9 mouse cellular contexts compared by ENCODE assay signal in the genomic region with DNA sequence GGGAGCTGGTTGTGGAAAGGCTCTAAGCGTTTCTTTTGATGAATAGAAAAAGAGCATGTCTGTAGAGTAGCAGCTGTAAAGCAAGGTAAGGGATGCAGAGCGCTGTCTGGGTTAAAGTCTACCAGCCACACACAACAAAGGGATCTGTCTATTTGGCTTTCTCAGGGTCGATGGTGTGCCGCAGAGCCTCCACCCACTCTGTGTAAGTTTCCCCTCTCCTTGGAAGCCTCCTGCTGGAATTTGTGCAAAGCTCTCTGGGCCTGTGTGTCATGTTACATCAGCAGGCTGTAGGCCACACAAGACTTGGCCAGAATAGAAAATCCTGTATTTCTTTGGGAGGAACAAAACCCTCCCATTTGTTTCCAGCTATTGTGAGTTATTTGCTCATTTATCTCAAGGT. TPM values are rescaled to one million over a fixed set of nuclear protein-coding genes. Genes with fewer than 3 reads are reported as not detected.
DNase-seq lines count a peak whose midpoint lies in the region; ATAC-seq and TF ChIP-seq lines count a peak whose summit lies in the region.
"Had no signal": no experiment of that assay in that cellular context is flagged by ENCODE, and none has a peak within 500 bp of the region (broad histone marks: within the 10 kb centered on the region; RNA-seq: fewer than 3 reads in every experiment).

No protein-coding gene starts in this region.

- peak; percentile 67 for ATAC-seq in lung, embryonic 16.5 days (ENCODE audit: low read depth)
- ATAC-seq in lung, postnatal 0 days: no peak
- peak; percentile 39 for ATAC-seq in embryonic facial prominence, embryonic 11.5 days (replicated peaks; ENCODE audit: insufficient number of reproducible peaks, low FRiP score, low TSS enrichment, low read depth)
- no peak for ATAC-seq in intestine, embryonic 14.5 days (replicated peaks; ENCODE audit: low FRiP score, low TSS enrichment, low read depth)
- ATAC-seq in neural tube, embryonic 15.5 days (ENCODE audit: low FRiP score): no peak
- ATAC-seq: Patski had no signal

- H3K9ac ChIP-seq in lung, embryonic 16.5 days (ENCODE audit: low read length): no peak overlapping the region
- no peak overlapping the region for H3K9ac ChIP-seq in lung, postnatal 0 days (replicated peaks; ENCODE audit: low read depth)
- H3K9ac ChIP-seq in embryonic facial prominence, embryonic 11.5 days (replicated peaks; ENCODE audit: low read length): no peak overlapping the region
- no peak overlapping the region for H3K9ac ChIP-seq in intestine, embryonic 14.5 days (ENCODE audit: low read length)
- H3K9ac ChIP-seq in neural tube, embryonic 15.5 days (replicated peaks): no peak overlapping the region

- 42% methylated on average over 4 of the region's 4 CpGs for WGBS in lung, embryonic 16.5 days
- WGBS in lung, postnatal 0 days: 45% methylated on average over 4 of the region's 4 CpGs
- 33% methylated on average over 4 of the region's 4 CpGs for whole genome bisulfite sequencing in embryonic facial prominence, embryonic 11.5 days
- WGBS in intestine, embryonic 14.5 days: 35% methylated on average over 4 of the region's 4 CpGs
- 41% methylated on average over 4 of the region's 4 CpGs for WGBS in neural tube, embryonic 15.5 days

- TF ChIP-seq EP300 in lung, postnatal 0 days (IDR thresholded peaks at IDR 0.05): no peak

- DNase-seq in lung, postnatal 0 days (ENCODE audit: low spot score): no peak
- DNase-seq in embryonic facial prominence, embryonic 11.5 days (ENCODE audit: low spot score): peak; percentile 55
- DNase-seq in intestine, embryonic 14.5 days (ENCODE audit: low spot score): no peak
- no peak for DNase-seq in right cerebral cortex, postnatal 14 days
- DNase-seq in right cerebral cortex, postnatal 36 days (ENCODE audit: low spot score in 2 of 2): no peak
- no peak for DNase-seq in cerebellum, adult 8-10 months

- H3K27ac ChIP-seq in lung, embryonic 16.5 days (ENCODE audit: low read length): no peak overlapping the region
- no peak overlapping the region for H3K27ac ChIP-seq in lung, postnatal 0 days (ENCODE audit: low read length)
- no peak overlapping the region; the same call in 1 of the 2 replicates for H3K27ac ChIP-seq in embryonic facial prominence, embryonic 11.5 days (replicated peaks; ENCODE audit: low read depth, low read length)
- peak overlapping the region; percentile 64 for H3K27ac ChIP-seq in intestine, embryonic 14.5 days (ENCODE audit: low read depth)
- 0 out of 2 replicates have a peak overlapping the region, but pooled peaks have one; percentile 35 for H3K27ac ChIP-seq in neural tube, embryonic 15.5 days (replicated peaks)

- H3K4me2 ChIP-seq in lung, embryonic 16.5 days (ENCODE audit: low read depth, low read length): no peak overlapping the region
- no peak overlapping the region for H3K4me2 ChIP-seq in lung, postnatal 0 days (replicated peaks; ENCODE audit: low read depth, low read length)
- no peak overlapping the region for H3K4me2 ChIP-seq in embryonic facial prominence, embryonic 11.5 days (ENCODE audit: low read depth, low read length)
- 0 out of 2 replicates have a peak overlapping the region, but pooled peaks have one; percentile 14 for H3K4me2 ChIP-seq in intestine, embryonic 14.5 days (ENCODE audit: low read length)
- no peak overlapping the region; the same call in 1 of the 2 replicates for H3K4me2 ChIP-seq in neural tube, embryonic 15.5 days

- TF ChIP-seq CTCF in lung, postnatal 0 days (IDR thresholded peaks at IDR 0.05): no peak

- no peaks in the 10 kb centered on the region for H3K36me3 ChIP-seq in lung, embryonic 16.5 days (ENCODE audit: control insufficient read depth, insufficient read depth, low read length)
- no peaks in the 10 kb centered on the region for H3K36me3 ChIP-seq in lung, postnatal 0 days (ENCODE audit: insufficient read depth, low read length)
- H3K36me3 ChIP-seq in embryonic facial prominence, embryonic 11.5 days (replicated peaks; ENCODE audit: control insufficient read depth, insufficient read depth, low read depth, low read length): no peaks in the 10 kb centered on the region
- H3K36me3 ChIP-seq in intestine, embryonic 14.5 days (ENCODE audit: control insufficient read depth, insufficient read depth, low read length): no peaks in the 10 kb centered on the region
- H3K36me3 ChIP-seq in neural tube, embryonic 15.5 days: no peaks in the 10 kb centered on the region

- no peak overlapping the region for H3K4me3 ChIP-seq in lung, embryonic 16.5 days (ENCODE audit: low read length)
- no peak overlapping the region for H3K4me3 ChIP-seq in lung, postnatal 0 days (ENCODE audit: low read depth, low read length)
- no peak overlapping the region for H3K4me3 ChIP-seq in embryonic facial prominence, embryonic 11.5 days (ENCODE audit: low read depth, low read length)
- no peak overlapping the region for H3K4me3 ChIP-seq in intestine, embryonic 14.5 days (ENCODE audit: low read depth, low read length)
- no peak overlapping the region for H3K4me3 ChIP-seq in neural tube, embryonic 15.5 days (replicated peaks)

- peaks cover 3% of the 10 kb centered on the region; the same call in 1 of the 2 replicates for H3K4me1 ChIP-seq in lung, embryonic 16.5 days (replicated peaks; ENCODE audit: control insufficient read depth, insufficient read depth, low read length)
- no peaks in the 10 kb centered on the region for H3K4me1 ChIP-seq in lung, postnatal 0 days (ENCODE audit: insufficient read depth, low read depth, low read length)
- H3K4me1 ChIP-seq in embryonic facial prominence, embryonic 11.5 days (ENCODE audit: control insufficient read depth, insufficient read depth, low read length): no peaks in the 10 kb centered on the region
- H3K4me1 ChIP-seq in intestine, embryonic 14.5 days (replicated peaks; ENCODE audit: control insufficient read depth, insufficient read depth, low read length): 0 out of 2 replicates have a peak, but pooled peaks cover 4% of the 10 kb centered on the region
- H3K4me1 ChIP-seq in neural tube, embryonic 15.5 days: 0 out of 2 replicates have a peak, but pooled peaks cover 2% of the 10 kb centered on the region

- H3K9me3 ChIP-seq in lung, embryonic 16.5 days (ENCODE audit: control insufficient read depth, low read length): no peaks in the 10 kb centered on the region
- H3K9me3 ChIP-seq in lung, postnatal 0 days (ENCODE audit: low read length): no peaks in the 10 kb centered on the region
- H3K9me3 ChIP-seq in embryonic facial prominence, embryonic 11.5 days (replicated peaks; ENCODE audit: control insufficient read depth, low read length): no peaks in the 10 kb centered on the region
- H3K9me3 ChIP-seq in intestine, embryonic 14.5 days (ENCODE audit: control insufficient read depth, low read length): no peaks in the 10 kb centered on the region
- no peaks in the 10 kb centered on the region for H3K9me3 ChIP-seq in neural tube, embryonic 15.5 days (replicated peaks)

- H3K27me3 ChIP-seq in lung, embryonic 16.5 days (ENCODE audit: control insufficient read depth, insufficient read depth, low read depth, low read length): no peaks in the 10 kb centered on the region
- H3K27me3 ChIP-seq in lung, postnatal 0 days (replicated peaks; ENCODE audit: insufficient read depth, low read length): no peaks in the 10 kb centered on the region
- no peaks in the 10 kb centered on the region for H3K27me3 ChIP-seq in embryonic facial prominence, embryonic 11.5 days (ENCODE audit: control insufficient read depth, insufficient read depth, low read length)
- H3K27me3 ChIP-seq in intestine, embryonic 14.5 days (replicated peaks; ENCODE audit: control insufficient read depth, insufficient read depth, low read length): no peaks in the 10 kb centered on the region
- no peaks in the 10 kb centered on the region for H3K27me3 ChIP-seq in neural tube, embryonic 15.5 days (replicated peaks)
- H3K27me3 ChIP-seq: Patski had no signal

RNA-seq across cellular contexts. Expression of a gene that starts 17.3 kb away (rescaled TPM):
- 25.9 and 26.3 TPM in 2 replicates for polyA plus RNA-seq in lung, embryonic 16.5 days (2015; fragmentation: Nextera tagmentation; extraction: Ambion mirVana)
- polyA plus RNA-seq in lung, postnatal 0 days (2015; fragmentation: Nextera tagmentation; extraction: Ambion mirVana): 26.1 and 27.1 TPM in 2 replicates
- 7.3 and 8.4 TPM in 2 replicates for polyA plus RNA-seq in embryonic facial prominence, embryonic 11.5 days (2014; fragmentation: Nextera tagmentation; extraction: Ambion mirVana)
- polyA plus RNA-seq in intestine, embryonic 14.5 days (2014; fragmentation: Nextera tagmentation; extraction: Ambion mirVana): 10.6 and 12.6 TPM in 2 replicates
- polyA plus RNA-seq in neural tube, embryonic 15.5 days (2015; fragmentation: Nextera tagmentation; extraction: Ambion mirVana): 24.3 and 24.5 TPM in 2 replicates

RNA-seq across cellular contexts. Expression of a gene that starts 48.4 kb away (rescaled TPM):
- polyA plus RNA-seq in lung, embryonic 16.5 days (2015; fragmentation: Nextera tagmentation; extraction: Ambion mirVana): 42.5 and 43.6 TPM in 2 replicates
- polyA plus RNA-seq in lung, postnatal 0 days (2015; fragmentation: Nextera tagmentation; extraction: Ambion mirVana): 24.1 and 27.6 TPM in 2 replicates
- polyA plus RNA-seq in embryonic facial prominence, embryonic 11.5 days (2014; fragmentation: Nextera tagmentation; extraction: Ambion mirVana): 53.9 and 58.7 TPM in 2 replicates
- 44.8 and 49.2 TPM in 2 replicates for polyA plus RNA-seq in intestine, embryonic 14.5 days (2014; fragmentation: Nextera tagmentation; extraction: Ambion mirVana)
- polyA plus RNA-seq in neural tube, embryonic 15.5 days (2015; fragmentation: Nextera tagmentation; extraction: Ambion mirVana): 9.4 and 14.5 TPM in 2 replicates

Comparison
In these comparisons a context has a peak if more than half of its experiments do, and no peak if none do; other contexts are left out.
1. ATAC-seq: peak in lung, embryonic 16.5 days (single experiment) and embryonic facial prominence, embryonic 11.5 days (single experiment); none in lung, postnatal 0 days (single experiment), intestine, embryonic 14.5 days (single experiment) and neural tube, embryonic 15.5 days (single experiment).
2. H3K27ac ChIP-seq: peak in intestine, embryonic 14.5 days (single experiment) and neural tube, embryonic 15.5 days (single experiment); none in lung, embryonic 16.5 days (single experiment), lung, postnatal 0 days (single experiment) and embryonic facial prominence, embryonic 11.5 days (single experiment).